Mouse (Mus musculus) testis, postnatal 14 days (tissue): ENCODE results near the gene 1600014C10Rik.

Experiments
- DNase-seq: peaks from one replicate; pipeline ENCODE4 v3.0.0; 2021; ENCODE audit warnings: low spot score

The 1600014C10Rik gene

DNA sequence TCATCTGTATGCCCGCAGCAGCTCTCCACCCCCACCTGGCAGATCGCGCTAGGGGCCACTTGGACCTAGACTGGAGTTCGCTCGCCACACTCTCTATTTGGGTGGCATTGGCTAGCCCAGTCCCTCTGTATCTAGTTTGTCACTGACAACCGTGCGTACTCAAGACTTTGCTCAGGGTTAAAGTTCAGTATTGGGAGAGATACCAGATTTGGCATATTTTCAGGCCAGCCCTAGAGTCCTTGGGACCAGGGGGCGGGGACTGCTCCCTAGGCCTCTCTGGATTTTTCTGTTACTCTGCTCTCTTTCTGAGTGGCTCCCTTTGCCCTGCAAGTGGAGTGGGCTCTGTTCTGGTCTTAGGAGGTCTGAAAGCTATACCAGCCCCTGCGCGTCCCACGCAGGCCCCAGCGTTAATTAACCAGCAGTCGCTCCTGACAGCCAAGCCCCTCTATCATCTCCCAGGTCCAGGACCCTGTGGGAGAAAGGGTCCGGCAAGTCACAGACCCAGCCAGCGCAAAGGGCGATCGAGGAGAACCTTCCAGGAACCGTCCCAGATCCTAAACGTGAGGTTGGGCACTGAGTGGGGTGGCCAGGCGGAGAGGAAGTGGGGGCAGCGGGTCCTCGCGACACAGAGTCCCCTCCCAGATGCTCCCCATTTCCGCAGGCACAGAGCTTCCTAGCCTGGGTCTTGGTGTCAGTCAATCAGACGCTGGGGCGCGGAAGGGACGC, at the start of gene 1600014C10Rik:
TSS of gene 1600014C10Rik (plus strand) at position 256 of the 726 bp plus-strand sequence.
- DNase-seq = peak; percentile 22

DNA sequence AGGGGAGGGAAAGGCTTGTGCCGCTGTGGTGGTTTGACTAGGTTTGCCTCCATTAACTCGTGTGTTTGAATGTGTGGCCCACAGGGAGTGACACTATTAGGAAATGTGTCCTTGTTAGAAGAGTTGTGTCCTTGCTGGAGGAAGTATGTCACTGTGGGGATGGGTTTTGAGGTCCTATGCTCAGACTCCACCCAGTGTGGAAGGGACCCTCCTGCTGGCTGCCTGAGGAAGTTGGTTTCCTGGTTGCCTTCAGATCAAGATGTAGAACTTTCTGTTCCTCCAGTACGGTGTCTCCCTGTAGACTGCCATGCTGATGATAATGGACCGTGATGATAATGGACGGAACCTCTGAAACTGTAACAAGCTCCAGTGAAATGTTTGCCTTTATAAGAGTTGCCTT, 48.5 kb upstream of the 1600014C10Rik start:
- no peak for DNase-seq

DNA sequence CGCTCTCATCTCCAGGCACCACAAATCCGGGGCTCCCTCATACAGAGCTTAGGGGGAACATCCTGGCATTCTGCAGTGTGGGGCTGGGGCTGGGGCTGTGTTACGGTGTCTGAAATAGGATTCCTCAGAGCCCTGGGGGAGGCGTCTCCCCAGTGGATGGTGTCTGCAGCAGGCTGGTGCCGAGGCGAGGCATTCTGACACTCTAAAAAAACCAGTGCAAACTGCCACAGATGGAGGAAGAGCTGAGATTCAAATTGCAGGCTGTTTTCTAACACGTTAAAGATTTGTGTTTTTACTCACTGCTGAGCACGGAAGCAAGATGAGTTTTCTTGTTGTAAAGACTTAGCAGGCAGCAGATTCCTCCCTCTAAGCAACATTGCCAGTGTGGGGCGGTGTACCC, 42.7 kb upstream of the 1600014C10Rik start:
- no peak for DNase-seq

DNA sequence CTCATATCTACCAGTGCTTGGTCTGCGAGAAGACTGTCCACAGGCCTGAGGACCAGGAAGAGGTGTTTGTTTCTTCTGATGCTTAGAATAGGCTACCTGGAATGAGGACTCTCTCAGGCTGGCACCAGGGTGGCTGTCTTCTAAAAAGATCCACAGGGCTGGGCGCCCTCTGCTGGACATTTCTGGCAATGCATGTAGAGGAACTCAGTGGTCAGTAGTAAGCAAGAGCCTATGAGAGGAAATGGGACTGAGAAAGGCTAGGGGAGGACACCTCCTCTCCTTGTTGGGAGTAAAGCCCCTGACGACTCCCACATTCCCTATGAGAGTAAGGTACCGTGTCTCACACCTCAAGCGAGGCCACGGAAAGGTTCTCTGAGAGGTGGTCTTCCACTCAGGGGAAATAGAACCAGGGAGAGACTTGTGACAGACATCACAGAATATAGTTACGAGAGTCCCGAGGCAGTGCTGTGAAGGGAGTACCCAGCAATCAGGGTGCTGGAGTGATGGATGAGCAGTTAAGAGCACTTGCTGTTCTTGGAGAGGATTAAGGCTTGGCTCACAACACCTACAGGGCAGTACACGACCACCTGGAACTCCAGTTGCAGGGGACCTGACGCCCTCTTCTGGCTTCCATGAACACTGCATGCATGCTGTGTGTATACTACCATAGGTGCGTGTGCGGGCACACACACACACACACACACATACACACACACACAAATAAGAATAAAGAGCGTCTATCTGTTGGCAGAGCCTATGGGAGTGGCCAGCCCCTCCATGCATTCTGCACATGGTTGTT, 41.1 kb upstream of the 1600014C10Rik start:
- peak; percentile 76 for DNase-seq

DNA sequence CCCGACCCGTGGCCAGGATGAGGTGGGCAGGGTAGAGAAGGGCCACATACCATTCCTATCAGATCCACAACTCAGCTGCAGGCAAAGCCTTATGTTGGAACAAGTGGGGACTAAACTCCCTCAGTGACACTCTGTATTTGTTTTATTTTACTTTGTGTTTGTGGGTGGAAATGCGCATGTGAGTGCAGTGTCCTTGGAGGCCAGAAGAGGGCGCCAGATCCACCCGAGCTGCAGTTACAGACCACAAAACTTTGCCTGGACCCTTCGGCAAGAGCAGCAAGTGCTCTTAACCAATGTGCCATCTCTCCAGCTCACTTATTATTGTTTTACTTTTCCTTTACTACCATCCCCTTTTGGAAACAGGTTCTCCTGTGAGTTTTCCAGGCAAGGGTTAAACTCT, 35.5 kb upstream of the 1600014C10Rik start:
- no peak for DNase-seq

DNA sequence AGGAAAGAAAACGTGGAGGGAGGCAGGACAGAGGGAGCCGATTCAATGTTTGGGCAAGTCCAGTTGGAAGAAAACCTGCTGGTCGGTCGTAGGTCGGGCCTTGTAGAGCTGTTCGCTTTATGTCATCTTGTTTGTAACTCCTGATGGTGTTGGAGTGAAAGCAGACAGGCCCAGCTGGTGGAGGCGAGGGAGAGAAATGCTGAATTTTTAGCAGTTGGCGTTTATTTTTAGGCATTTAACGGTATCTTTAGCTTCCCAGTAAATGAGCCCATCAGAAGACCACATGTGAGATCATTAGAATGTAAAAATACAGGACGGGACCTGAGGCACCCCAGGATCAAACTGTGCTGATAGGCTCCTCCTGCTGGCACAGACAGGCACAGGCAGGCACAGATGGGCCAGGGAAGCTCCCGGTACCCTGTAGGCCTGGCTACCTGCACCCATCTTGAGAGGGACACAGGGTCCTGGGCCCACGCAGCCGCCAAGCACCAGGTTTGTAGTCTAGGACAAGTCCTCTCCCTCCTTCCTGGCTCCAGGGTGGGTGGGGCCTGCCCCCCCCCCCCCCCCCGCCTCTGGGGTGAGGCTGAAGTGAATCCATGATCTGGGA, 31.2 kb upstream of the 1600014C10Rik start:
- no peak for DNase-seq

DNA sequence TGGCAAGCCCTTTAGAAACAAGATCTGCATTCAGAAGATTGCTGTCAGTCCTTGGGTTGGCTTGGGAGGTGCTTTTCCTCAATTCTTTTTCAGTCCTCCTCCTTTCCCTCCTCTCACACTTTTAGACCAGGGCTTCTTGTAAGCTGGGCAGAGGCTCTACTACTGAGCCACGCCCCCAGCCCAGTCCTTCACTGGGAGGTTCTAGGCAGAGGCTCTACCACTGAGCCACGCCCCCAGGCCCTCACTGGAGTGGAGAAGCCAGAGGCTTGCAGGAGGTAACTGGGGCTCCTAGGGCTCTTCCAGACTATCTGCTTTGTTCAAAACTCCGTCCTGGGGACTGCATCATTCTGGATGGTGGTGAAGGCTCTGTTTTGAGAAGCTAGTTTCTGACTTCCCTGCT, 30.4 kb upstream of the 1600014C10Rik start:
- DNase-seq = no peak

DNA sequence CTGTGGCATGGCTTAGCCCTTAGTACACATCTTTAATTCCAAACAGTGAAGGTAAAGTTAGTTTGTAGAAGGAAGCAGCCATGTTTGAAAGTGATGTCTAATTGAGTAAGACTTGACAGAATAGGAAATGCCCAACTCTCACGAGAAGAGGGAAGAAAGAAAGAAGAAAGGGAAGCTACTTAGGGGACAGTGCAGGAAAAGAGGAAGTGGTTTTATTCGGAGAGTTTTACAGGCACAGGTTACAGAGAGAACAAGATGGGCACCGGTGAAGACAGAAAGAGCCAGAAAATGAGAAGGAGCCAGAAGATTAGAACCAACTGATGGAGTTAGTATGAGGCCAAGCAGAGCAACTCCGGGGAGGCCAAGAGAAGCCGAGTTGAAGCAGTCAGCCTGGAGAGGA, 27.2 kb upstream of the 1600014C10Rik start:
- DNase-seq = no peak

DNA sequence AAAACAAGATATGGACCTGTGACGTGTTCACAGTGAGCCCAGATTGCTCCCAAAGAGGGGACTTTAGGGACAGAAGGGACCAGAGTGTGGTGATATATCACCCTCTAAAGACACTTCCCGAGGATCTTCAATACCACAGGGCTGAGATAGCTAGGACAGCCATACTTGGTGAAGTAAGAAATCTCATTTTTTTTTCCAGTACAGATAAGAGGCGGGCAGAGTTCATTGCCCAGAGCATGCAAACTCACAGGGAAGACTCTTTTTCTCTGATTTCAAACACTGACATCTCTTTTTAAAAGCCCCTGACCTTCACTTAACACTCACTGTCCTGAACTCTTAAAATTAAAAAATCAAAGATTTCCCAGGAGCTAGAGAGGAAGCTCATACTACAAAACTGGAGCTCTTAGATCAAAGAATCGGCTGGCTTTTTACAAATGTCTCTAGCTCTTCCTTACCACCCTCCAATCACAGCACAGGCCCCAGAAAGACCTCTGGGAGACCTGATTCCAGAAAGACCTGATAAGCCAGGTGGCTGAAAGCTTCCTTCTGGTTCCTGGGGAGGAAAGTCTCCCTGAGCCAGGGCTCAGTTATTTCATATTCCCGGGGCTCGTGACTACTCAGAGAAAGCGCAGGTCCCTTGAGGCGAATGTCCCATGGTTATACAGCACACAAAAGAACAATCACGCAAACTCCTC, 24.1 kb upstream of the 1600014C10Rik start:
- DNase-seq = no peak

DNA sequence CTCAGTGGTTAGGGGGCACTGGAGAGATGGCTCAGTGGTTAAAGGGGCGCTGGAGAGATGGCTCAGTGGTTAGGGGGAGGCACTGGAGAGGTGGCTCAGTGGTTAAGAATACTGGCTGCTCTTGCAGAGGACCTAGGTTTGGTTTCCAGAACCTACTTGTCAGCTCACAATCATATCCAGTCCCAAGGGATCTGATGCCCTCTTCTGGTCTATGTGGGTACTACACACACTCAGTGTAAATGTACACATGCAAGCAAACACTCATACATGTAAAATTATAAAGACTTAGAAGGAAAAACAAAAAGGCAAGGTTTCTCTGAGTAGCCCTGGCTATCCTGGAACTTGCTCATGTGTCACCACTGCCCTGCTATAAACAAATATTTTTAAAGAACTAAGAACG, 21.6 kb upstream of the 1600014C10Rik start:
- peak; percentile 23 for DNase-seq

DNA sequence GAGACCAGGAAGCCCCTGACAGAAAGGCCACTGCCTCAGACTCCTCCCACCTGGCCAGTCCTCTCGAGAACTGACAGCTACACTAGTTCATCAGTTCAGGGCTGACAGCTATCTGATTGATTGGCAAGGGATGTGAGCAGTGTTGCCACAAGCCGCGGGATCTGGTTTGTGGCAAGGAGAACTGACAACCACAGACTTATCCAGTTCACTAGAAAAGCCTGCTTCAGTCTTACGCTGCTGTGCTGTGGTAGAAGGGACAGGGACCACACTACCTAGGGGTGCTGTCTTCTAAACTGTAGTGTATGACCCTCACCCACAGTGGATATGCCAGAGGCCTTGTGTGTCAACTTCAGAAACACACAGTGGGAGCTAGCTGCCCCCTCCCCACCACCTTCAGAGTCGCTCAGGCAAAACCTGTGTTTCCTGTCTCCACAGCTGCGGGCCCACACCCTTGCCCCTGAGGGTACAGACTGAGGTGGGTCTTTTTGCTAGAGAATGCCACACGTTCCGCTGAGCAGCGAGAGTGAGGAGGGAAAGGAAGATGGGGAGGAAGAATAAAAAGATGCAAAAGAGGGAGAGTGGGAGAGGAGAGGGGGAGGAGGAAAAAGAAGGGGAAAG, 19.5 kb upstream of the 1600014C10Rik start:
- DNase-seq = no peak

DNA sequence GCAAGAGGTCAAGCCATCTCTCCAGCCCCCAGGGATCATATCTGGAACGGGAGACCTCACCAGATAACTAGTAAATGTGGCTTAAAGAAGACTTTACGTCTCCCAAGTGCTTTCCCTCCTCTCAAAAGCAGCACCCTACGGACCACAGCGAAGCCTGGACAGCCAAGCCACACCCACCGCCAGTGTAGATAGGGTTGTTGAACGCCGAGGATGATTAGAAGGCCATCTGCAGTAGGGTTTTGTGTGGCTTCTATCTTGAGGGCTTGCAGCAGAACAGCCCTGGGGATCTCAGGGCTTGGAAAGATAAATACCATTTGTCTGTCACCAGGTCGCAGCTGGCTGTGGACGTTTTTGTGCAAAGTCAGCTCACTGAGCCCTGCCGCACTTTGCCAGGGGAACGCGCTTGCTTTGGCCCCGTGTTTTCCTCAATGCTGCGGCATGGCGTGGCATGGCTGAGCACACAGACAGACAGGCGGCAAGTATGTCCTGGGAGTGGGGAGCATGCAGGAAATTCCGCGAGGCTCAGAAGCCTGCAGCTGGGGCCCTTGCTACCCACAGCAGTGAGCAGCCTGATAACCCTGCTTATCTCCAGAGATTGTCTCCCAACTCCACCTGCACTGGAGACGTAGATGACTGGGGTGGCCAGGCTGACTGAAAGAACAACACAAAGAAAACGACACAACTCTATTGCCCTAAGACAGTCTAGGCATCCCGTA, 15.9 kb upstream of the 1600014C10Rik start:
- DNase-seq = no peak

DNA sequence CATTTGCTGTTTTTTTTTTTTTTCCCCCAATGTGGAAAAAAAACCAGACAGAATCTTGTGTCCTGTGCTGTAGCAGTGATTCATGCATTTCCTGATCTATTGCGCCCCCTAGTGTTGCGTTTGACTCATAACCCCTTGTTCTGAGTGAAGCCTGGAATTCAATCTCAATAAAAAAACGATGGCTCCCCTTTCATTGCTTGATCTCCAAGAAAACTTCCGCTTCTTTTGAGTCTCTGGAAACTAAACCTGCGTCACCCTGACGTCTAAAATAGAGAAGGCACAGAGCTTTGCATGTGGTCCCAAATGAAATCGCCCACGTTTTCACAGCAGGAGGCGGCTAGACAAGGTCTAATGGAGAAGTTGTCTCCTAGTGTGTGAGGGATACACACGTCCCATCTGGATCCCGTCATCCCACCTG, 15.3 kb upstream of the 1600014C10Rik start:
- DNase-seq = peak; percentile 35

DNA sequence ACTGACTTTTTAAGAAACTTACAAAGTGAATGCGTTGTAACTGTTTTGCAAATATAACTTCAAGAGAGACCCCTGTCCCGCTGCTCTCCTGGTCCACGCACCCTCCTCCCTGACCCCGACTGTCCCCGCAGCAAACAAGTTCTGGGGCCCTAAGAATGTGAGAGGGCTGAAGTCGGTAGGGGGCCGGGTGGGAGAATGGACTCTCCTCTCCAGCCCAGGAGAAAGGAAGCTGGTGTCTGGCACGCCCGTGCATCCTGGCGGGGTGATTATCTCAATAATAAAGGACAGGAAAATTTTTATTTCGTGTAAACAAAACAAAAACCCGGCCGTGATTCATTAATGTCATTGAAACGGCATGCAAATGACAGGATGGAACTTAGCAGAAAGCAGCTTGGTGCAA, 9.1 kb upstream of the 1600014C10Rik start:
- DNase-seq = no peak

DNA sequence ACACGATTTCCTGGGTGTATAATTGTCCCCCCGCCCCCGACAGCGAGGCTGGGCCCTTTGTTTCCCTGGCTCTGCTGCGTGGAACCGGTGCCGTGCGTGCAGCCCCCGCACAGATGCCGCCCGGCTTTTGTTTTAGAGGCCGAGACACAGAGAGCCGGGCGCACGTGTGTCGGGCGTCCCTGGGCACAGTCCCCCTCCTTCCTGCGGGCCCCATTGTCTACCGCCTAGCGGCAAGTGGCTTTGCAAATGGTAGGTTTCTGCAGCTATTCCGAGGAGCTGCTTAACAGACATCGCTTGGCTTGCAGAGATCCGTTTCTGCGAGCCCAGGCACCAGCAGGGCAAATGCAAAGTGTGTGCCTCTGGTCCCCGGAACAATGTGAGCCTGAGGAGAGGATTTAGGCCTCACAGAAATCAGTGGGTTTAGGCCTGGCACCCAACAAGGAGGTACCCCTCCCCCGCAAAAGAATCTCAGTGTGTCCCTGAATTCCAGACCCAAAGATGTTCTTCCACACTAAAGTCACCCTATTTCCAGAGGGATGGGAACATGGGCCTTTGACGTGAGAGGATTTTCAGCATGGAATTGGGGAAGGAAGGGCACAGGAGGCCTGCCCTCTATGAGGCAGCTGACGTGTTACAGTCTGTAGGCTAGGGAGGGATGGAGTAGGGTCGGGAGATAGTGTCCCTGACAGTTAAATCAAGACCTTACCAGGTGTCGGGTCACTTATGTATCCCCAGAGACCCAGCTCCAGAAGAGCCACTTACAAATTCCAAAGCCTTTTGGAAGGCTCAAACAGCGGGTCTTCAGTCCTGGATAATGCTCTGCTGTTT, 8.5 kb upstream of the 1600014C10Rik start:
- DNase-seq = no peak

DNA sequence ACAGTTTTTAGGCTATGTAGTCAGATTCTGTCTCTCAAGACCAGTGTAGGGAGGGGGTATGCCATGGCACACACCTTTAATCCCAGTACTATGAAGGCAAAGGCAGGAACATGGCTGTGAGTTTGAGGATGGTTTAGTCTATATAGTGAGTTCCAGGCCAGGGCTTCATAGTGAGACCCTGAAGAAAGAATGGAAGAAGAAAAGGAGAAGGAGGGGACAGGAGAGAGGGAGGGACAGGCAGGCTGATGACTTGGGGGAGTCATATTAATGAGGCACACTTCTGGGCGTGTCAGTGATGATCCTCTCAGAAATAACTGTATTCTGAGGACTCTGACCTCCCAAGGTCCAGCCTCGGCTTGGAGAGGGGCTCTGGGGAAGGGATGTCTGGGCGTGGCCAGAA, 7.0 kb upstream of the 1600014C10Rik start:
- no peak for DNase-seq

DNA sequence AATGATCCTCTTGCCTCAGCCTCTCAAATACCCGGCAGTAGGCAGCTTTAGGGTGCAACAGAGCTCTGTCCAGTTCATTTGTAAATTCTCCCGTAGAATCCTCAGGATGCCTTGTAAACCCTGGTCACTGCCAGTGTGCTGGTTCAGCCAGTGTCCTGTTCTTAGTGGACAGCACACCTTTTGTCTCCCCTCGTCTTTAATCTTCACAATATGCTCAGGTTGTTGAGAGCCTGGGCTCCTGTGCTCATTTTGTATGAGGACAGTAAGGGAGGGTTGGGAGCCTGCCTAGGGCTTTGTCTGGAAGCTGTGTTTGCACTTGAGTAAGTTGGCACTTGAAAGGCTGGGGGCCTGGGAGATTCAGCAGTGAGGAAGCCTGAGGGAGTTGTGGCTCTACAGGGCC, 3.1 kb upstream of the 1600014C10Rik start:
- no peak for DNase-seq

DNA sequence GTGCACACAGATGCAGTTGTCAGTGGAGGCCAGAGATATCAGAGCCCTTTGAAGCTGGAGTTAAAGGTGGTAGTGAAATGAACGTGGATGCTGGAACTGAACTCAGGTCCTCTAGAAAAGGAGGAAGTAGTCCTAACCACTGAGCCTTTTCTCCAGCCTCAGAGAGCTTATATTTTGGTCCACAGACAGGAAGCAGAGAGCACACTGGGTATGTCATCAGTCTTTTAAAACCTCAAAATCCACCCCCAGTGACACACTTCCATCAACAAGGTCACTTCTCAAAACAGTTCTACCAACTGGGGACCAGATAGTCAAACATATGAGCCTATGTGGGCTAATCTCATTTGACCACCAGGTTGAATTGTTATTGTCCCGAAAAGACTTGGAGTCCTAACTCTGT, 1.7 kb upstream of the 1600014C10Rik start:
- DNase-seq = no peak

DNA sequence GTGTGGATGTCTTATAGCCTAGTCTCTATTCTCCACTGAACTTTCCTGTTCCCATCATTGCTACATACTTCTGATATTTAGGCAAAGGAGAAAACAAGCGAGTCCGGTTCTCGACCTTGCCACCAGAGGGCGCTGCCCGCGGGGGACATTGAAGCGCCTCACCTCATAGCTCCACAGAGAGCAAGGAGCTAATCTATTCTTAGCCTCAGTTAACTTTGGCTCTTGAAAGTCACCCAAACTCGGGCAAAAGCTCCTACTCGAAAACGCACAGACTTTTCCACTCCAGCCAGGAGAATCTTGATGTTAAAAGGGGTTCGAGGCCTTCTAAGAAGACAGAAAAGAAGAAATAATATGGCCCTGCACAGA, 438 bp upstream of the 1600014C10Rik start:
- DNase-seq = peak; percentile 75

DNA sequence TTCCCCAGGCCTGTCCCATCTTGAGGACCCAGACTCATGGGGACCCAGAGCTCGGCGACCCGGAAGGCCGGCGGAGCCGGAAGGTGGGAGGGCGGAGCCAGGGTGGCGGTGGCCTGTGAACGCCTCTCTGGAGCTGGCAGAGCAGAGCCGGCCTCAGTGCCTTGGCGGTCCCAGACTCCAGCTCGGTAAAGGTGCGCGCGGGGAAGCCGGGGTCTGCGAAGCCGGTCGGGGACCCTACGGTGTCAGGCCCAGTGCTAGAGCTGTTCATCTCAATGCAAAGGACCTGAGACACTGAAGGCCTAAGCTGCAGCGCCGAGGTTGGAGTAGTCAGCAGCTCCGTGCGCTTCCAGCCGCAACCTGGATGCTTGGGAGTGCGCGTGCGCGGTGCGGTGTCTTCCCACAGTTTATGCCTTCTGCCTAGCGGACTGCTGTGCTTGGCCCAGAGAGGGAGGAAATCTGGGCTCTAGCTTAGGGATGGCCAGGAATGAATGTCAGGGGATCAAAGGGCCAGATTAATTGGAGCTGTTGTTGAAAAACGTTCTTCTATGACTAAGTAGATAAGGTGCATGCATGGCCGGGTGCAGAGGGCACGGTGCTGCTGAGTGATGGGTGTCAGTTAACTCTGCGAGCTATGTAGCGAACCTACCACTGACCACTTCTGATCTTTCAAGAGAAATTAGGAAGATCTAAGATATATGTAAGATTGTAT, 846 bp downstream of the 1600014C10Rik start:
- peak; percentile 80 for DNase-seq
